Mouse (Mus musculus) monocyte, adult 2 months (primary cell): ENCODE data around the gene Gprc5b.

Experiments
- DNase-seq, 2 experiments: peaks; one replicate each; pipeline ENCODE4 v3.0.0; 2022; ENCODE audit warnings: low spot score in 2 of 2, low read depth in 1 of 2

Gene Gprc5b

DNA sequence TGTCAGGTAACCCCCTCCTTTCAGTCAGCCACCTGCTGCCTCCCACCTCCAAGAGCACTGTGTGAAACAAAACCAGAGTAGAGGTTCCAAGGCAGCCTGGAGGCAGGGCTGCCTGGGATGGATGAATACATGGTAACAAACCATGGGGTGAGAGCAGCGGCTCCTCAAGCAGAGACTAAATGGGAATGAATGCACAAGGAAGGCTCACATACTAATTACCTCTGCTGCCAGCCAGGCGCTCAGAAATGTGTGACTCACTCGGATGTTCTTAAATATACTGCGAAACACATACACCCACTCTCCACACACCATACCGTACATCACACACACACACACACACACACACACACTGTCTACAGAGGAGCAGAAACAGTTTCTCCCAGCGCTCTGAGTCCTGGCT, 4.7 kb downstream of the Gprc5b start:
- no peak for DNase-seq

DNA sequence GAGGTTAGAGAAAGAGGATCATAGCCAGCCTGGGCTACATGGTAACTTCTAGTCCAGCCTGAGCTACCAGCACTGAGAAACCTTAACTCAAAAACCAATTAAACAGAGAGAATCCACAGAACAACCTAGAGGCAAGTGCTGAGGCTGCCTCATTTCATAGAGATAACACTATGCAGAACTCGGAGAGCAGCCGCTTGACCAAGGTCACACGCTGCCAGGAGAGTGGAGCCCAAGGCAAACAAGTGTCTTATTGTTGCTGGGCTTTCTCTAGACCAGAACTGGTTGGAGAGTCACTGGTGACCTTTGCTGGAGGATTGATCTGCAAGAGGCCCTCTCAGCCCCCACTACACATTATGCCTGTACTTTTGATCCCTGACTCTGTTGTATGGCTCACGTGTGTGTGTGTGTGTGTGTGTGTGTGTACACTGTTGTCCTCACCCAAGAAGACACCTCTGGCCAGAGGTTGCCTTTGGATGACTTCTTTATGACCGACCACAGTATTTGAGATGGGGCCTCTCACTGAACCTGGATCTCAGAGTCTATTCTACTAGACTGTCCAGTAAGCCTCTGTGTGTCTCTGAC, 5.6 kb downstream of the Gprc5b start:
- no peak for DNase-seq

DNA sequence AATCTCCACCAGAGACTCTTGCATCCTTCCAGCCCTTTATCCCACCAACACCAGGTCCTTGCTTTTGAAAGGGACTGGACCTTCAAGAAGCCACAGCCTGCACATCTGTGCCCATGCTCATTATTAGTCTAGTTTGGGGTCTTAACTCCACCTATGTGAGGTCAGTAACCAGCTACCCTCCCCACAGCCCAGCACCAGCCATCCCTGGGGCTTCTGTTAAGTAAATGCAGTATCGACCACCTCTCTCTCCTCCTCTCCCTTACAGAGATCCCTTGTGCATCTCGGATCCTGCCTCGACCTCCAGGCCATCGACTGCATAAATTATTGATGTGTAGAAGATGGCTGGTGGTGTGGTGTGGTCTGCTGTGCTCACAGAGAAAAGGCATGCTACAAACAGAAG, 8.6 kb downstream of the Gprc5b start:
- no peak for DNase-seq

DNA sequence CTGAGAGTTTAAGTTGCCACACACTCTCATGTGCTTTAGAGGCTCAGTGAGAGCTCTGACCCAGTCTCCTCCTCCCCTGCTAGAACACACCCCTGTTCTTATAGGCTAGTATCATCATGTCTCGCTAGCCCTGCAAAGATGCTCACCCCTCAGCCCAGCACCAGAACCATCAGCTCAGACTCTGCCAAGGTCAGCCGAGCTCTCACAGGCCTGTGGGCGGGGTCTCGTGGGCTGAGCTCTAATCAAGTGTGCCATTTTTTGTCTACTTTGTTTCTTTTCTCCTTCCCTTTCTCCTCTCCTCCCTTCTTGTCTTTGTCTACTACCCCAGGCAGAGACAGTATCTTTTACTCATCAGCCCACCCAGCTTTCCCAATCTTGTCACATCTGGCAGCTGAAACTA, 9.2 kb downstream of the Gprc5b start:
- DNase-seq, result no peak

DNA sequence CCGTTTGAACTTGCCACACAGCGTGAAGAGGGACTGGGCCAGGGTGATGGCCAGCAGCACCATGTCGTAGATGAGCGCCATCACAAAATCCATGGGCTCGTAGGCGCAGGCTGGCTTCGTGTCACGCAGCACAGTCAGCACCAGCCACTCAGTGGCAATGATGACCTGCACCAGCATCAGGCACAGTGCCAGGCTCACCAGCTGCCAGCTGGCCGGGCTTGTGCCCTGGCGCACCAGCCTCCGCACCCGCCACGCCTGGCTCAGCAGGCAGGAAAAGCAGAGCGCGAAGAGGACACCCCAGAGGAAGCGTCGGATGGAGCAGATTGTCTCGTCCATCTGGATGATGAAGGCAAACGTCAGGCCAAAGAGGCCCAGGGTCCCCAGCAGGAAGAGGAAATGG, 11.1 kb downstream of the Gprc5b start:
- DNase-seq, result no peak

DNA sequence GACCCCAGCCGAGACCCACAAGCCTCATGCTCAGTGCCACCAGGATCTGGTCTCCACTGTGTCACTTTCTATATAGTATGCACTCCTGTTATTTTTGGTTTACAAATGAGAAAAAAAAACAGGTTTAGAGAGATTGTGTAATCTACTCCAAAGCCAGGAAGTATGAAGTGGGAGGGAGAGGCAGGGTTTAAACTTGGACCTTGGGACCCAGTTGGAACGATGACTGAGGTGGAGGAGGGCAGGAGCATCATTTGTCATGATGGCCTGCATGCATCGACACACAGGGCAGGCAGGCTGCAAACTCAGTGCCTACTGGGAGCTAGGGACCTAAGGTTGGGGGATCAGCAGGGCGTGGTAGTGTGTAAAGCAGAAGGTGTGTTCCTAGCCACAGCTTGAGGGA, 12.4 kb downstream of the Gprc5b start:
- no peak for DNase-seq

DNA sequence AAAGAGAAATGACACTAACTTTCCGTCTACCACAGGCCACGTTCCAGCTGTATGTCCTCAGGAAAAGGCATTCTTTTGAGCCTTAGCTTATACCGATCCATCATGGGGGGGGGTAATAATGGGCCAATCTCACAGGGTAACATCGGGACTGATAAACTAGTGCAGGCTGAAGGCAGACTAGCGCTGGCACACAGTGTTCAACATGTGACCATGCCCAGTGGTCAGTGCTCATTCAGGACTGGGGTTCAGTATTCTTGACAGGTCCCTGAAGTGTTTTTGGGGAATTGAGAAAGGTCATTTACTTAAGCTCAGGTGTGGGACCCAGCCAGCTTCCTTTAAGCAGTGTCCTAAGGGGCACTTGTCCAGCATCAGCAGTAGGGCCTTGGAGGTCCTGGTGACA, 13.2 kb downstream of the Gprc5b start:
- DNase-seq, result no peak

DNA sequence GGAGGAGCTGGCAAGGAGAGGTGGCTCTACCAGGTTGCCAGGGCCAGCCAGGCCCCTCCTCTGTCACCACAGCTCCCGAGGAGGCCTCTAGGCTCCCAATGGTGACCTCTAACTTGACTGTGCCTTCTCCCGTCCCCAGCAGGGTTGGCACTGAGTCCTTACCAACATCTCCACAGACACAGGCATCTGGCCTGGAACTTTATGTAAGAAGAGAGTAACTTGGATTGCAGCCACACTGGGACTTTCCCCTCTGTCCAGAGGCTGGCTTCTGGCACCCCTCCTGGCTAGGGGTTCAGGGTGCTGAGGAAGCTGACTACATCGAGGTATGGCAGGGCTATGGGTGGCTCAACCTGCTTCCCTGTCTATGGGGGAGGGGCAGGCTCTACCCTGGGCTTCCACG, 13.7 kb downstream of the Gprc5b start:
- DNase-seq, result no peak

DNA sequence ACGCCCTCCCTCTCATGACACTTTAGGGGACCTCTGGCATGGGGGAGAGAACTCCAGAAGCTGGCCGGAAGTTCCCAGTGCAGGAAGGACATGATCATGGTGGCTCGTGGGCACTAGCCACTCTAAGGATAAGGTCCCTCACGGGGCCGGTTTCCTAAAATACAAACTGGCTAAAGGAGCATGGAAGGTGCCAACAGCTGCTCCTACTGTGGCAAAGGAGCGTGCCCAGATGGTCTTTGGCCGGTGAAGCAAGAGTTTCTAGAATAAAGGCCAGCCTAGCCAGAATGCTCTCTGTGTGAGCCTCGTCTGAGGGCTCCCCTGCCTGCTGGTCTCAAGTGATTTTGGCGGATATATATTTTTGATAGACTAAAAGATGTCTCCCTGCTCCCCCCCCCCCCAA, 15.3 kb downstream of the Gprc5b start:
- DNase-seq, result no peak

DNA sequence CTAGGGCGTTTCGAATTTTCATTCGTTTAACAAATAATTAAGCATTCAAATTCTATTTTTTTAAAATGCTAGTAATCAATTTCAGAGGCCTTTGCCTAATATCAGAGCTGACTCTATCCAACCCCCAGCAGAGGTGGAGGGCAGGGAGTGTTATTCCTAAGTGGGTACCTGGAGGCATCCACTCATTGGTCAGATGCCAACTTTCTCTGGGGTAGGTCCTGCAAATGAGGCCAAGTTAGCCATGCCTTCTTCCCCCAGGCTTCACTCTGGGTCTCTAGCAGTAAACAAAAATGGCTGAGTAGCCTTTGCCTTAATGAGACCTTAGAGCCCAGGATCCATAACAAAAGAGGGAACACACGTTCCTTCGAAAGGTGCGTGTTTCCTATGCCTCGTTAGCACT, 15.9 kb downstream of the Gprc5b start:
- no peak for DNase-seq

DNA sequence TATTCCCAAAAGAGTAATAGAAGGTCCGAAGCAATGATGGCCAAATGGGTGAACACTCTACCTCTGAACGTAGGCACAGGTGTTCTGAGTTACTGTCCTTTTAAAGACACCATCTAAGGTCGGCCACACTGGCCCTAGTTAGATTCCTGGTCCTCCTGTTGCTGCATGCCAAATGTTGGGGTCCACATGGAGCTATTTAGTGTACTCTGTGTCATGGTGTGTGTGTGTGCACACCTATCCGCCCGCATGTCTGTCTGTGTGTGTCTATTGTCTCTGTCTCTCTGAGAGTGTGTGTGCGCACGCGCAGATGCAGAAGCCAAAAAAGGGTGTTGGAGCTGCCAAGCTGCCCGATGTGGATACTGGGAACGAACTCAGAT, 17.9 kb downstream of the Gprc5b start:
- DNase-seq, result no peak

DNA sequence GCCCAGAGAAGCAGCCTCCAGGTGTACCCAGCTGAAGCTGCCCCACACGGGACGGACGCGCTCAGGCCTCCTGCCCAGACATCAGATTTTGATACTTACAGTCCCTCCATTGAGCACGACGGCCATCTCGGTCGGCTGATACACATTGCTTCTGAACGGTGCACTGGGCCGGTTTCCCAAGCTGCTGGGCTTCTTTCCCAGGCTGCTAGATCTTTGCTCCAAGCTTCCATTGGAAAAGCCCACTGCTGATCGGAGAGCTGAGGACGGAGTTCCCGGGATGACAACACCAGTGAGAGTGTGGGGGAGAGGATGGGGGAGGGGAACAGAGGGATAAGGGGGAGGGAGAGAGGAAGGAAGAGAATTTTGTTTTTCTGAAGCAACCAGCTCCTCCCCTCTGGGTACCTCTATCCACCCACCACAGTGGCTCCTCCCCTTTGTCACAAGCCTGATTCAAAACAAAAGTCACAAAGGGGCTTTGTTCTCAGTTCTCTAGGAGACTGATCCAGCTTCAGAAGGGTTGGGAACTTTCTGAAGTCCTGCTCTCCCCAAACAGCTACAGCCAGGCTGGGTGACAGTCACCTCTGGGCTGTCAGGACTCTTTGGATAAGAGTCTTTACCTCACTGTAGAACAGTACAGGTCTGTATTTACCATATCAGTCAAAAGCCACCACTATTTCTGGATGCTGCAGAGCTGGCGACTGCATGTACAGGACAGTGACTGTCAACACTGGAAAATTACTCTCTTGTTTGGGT, 18.4 kb downstream of the Gprc5b start:
- no peak for DNase-seq

DNA sequence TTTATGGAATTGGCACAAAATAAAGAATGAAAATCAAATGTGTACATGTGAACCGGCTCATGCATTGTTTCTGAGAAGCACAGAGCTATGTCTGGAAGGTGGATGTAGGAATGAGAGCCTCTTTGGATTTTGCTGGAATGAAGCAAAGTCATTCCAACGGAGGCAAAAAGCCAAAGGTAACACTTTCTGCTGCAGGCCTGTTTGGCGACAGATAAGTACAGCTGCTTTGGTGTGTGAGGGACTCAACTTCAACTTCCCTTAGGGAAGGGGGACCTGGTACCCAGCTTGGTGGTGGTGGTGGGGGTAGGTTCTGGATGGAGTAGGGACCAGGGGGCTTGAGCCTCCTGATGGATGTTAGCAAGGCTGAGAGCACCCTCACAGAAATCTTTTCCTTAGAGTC, 19.2 kb downstream of the Gprc5b start:
- DNase-seq, result no peak

DNA sequence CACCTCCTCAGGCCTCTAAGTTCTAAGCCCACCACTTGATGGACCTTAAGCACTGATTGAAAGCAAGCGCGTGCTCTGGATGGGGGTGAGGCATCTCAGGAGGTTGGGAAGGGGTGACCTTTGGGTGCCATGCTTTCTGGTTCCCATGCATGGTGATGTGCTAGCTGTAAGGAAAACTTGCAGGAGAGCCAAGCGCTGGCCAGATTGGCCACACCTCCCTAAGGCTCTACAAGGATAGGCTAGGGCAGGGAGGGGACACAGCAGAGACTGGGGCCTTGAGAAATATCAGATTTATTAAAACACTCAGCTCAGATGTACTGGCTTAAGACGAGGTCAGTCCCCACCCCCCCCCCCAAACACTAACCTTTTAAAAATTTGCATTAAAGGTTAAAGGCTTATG, 21.6 kb downstream of the Gprc5b start:
- no peak for DNase-seq

DNA sequence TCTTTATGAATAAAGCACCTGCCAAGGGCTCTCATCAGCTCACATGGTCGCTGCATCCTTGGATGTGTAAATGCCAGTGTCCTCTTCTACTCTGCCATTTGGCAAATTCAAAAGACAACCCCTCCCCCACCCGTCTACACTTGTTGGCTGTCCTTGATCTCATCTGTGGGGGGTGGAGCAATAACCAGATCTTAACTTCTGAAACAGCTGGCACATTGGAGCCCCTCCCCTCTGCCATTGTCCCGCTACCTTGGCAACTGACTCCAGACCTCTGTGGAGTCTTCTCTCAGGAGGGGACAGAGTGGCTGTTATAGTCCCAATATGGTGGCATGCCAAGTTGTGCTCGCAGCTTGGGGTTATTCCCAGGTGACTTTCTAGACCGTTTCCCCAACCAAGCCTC, 22.7 kb downstream of the Gprc5b start:
- no peak for DNase-seq

DNA sequence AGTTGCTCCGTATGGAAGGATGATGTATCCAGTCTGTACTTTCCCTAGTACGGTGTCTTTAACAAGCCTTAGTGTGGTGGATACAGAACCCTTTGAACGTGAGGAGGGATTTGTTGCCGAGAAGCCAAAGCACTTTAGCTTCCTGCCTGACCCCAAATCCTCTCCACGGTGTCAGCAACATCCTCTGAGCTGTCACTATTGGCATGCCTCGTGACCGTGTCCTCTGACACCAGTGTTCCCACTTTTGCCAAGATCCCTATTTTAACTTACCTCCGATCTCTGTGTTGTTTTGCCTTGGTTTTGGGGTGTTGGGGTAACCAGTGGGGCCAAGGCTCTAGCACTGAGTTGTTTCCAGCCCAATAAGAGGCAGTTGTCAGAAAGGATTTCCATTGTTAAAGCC, 23.5 kb downstream of the Gprc5b start:
- no peak for DNase-seq

DNA sequence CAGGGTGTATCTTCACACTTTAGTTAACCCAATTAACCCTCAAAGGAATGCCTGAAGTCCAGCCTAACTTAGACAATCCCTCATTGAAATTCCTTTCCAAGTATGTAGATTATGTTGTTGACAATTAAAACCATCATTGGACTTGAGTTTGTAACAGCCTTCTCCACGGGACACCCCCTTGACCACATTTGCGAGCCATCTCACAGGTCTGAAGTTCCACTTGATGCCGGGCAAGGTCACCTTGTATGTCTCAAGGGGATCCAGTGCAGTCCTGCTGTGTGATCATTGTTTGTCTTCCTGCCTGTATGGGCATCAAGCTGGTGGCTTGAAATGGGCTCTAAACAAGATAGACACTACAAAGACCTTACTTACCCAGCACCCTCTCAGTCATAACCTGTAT, 26.1 kb downstream of the Gprc5b start:
- no peak for DNase-seq

DNA sequence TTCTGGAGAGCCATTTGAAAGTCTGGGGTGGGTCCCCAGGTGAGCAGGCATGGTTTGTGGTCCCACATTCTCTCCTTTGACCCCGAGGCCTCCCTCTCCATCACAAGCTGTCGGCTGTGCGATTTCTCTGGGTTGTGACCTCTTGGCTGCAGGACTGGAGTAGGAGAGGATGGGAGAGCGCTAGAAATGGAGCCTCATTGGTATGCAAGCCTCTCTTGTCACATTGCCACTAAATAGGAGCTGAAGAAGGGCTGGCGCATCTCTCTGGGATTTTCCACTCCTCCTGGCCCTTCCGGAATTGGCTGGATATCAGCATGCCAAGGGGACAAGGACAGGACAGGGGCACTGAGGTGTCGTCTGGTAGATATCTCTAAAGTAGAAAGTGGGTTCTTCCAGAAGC, 29.8 kb downstream of the Gprc5b start:
- no peak for DNase-seq

DNA sequence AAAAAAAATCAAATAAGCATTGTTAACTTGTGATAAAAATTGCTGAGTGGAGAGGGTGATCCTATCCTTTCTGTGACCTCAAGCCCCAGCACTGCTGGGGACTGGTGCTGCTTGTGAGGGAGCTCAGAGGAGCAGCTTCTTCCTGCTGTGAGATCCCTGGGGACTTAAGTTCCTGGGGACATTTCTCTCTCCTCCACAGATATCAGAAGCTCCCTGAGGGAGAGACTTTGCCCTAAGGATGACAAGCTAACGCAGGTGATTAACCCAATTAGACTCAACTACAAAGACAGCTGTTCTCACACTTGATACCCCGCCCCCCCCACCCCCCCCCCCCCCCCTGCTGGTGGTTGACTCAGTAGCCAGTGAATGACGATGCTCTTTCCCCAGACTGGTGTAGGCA, 30.2 kb downstream of the Gprc5b start:
- no peak for DNase-seq

DNA sequence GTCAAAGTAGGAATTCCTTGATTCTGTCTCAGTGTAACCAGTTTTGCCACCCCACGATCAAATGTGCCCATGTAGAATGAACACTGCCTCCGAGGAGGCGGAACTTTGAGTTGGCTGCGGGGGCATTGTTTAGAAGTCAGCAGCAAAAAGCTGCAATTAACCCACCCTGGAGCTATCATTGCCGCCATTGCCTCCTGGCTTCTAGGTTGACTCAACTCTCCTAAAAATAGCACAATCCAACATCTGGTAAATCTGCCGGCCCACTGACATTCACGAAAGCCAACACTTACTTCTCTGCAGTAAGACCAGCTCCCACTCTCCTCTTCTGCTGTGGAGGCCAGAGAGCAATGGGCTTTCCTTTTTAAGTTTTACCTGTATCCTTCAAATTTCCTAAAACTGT, 35.8 kb downstream of the Gprc5b start:
- DNase-seq, result no peak

DNA sequence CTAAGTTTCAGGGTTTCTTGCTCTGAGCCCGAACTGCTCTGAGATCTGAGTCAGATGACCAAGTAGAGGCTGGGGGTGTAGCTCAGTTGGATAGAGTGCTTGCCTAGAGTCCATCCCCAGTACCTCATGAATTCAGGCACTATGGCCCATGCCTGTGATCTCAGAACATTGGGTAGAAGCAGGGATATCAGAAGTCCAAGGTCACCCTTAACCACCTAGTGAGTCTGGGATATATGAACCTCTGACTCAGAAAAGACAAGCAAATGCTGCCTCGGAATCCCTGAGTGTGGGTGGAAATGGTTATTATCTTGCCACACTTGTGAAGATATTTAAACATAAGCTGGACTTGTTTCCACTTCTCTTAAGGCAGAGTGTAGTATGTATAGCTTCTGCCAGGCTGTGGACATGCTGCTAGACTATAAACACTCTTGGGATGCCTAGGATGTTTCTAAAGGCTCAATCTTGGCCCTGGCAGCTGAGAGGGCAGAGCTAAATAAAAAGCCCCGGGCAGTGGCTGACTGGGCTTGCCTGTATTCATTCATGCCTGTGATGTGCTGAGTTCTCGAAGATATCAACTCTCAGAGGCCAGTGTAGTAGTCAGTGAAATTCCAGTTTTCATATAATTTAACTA, 38.3 kb downstream of the Gprc5b start:
- DNase-seq, result no peak

DNA sequence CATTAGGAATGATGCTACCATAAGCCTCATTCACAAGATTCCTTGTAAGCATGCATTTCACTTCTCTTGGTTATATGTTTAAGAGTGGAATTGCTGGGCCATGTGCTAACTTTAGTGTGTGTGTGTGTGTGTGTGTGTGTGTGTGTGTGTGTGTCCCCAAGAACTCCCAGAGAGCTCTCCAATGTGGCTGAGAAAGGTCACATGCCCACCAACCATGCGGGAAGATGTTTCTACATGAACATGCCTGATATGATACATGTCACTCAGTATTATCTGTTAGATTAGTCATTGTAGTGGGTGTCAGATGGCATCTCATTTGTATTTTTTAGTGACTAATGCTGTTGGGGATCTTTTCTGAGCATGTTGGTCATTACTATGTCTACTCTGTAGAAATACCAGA, 40.0 kb downstream of the Gprc5b start:
- no peak for DNase-seq
